11 mouse cellular contexts compared by ENCODE assay signal in genomic region chr2:62460231-62460710, GRCm38 (mm10). TPM values are rescaled to one million over a fixed set of nuclear protein-coding genes. Genes with fewer than 3 reads are reported as not detected.
A peak's percentile ranks its signal among the peaks of the same experiment; 100 is the strongest.
DNase-seq lines count a peak whose midpoint lies in the region; ATAC-seq and TF ChIP-seq lines count a peak whose summit lies in the region.
"Had no signal": no experiment of that assay in that cellular context is flagged by ENCODE, and none has a peak within 500 bp of the region (broad histone marks: within the 10 kb centered on the region; RNA-seq: fewer than 3 reads in every experiment).

No protein-coding gene starts in this region.

- no peak for TF ChIP-seq CTCF in kidney, adult 2 months (conservative IDR thresholded peaks at IDR 0.05; ENCODE audit: insufficient read depth, insufficient read length, low read depth, low read length)

- H3K4me3 ChIP-seq in kidney, adult 2 months (ENCODE audit: insufficient read depth, low read depth, low read length): no peak overlapping the region
- H3K4me3 ChIP-seq: erythroblast, embryonic 14.5 days had no signal

- H3K36me3 ChIP-seq in kidney, adult 2 months (ENCODE audit: control insufficient read depth, insufficient read depth, low read length): no peaks in the 10 kb centered on the region

- peak; percentile 95 for ATAC-seq in granulocyte monocyte progenitor cell, adult 5-6 weeks (replicated peaks; ENCODE audit: poor library complexity, severe bottlenecking)

- H3K4me1 ChIP-seq in kidney, adult 2 months (ENCODE audit: control insufficient read depth, insufficient read depth, low read length): no peaks in the 10 kb centered on the region

- peak; percentile 6 for DNase-seq in kidney, adult 2 months
- no peak for DNase-seq in kidney, adult 18-20 months
- DNase-seq in right cerebral cortex, postnatal 10 days (ENCODE audit: low spot score in 2 of 2): peak; percentile 41 to 61
- no peak for DNase-seq in right cerebral cortex, postnatal 14 days
- peak; percentile 35 to 56 for DNase-seq in spleen, postnatal 4 days (ENCODE audit: low spot score in 2 of 2)
- no peak for DNase-seq in cerebellum, adult 8-10 months
- DNase-seq in gastrocnemius, postnatal 10 days: no peak

- 32% methylated on average over 7 of the region's 7 CpGs for WGBS in kidney, adult 2 months

- no peaks in the 10 kb centered on the region for H3K27me3 ChIP-seq in kidney, adult 2 months (replicated peaks; ENCODE audit: control insufficient read depth, insufficient read depth, low read length)

- no peak overlapping the region for H3K27ac ChIP-seq in kidney, adult 2 months (ENCODE audit: insufficient read depth, low read depth, low read length)

- TF ChIP-seq POLR2A in kidney, adult 2 months (IDR thresholded peaks at IDR 0.05; ENCODE audit: low read depth, low read length): no peak

RNA-seq across cellular contexts. Expression of gene Gcg, which starts 23.2 kb away (rescaled TPM):
- polyA plus RNA-seq in kidney, adult 2 months (2012; rRNA removed): not detected in 2 replicates
- total RNA-seq in granulocyte monocyte progenitor cell, adult 5-6 weeks (2014; fragmentation: Nextera tagmentation): not detected in 2 replicates
- not detected in 2 replicates for total RNA-seq in granulocyte monocyte progenitor cell, adult 5-6 weeks (2017)
- total RNA-seq in gastrocnemius, postnatal 10 days (2021): under 1 TPM in 1 of 2 experiments, not detected in 1; 0.25 TPM
- polyA plus RNA-seq: erythroblast, embryonic 14.5 days; heart, postnatal 0 days; urinary bladder, adult 2 months had no signal

RNA-seq across cellular contexts. Expression of gene Dpp4, which starts 48.2 kb away (rescaled TPM):
- polyA plus RNA-seq in kidney, adult 2 months (2012; rRNA removed): 21.4 and 24.0 TPM in 2 replicates
- 11.0 and 13.8 TPM in 2 replicates for total RNA-seq in granulocyte monocyte progenitor cell, adult 5-6 weeks (2014; fragmentation: Nextera tagmentation)
- 14.6 and 15.2 TPM in 2 replicates for total RNA-seq in granulocyte monocyte progenitor cell, adult 5-6 weeks (2017)
- 1 to 10 TPM; 7.8 to 9.3 TPM for total RNA-seq in gastrocnemius, postnatal 10 days (2021)
- polyA plus RNA-seq: erythroblast, embryonic 14.5 days had no signal

Comparison
In these comparisons a context has a peak if more than half of its experiments do, and no peak if none do; other contexts are left out.
1. DNase-seq: peak in kidney, adult 2 months (single experiment), right cerebral cortex, postnatal 10 days (2 of 2) and spleen, postnatal 4 days (2 of 2); none in kidney, adult 18-20 months (single experiment), right cerebral cortex, postnatal 14 days (single experiment), cerebellum, adult 8-10 months (single experiment) and gastrocnemius, postnatal 10 days (single experiment).